Mouse (Mus musculus): ENCODE measurements around the gene Ccdc81. TPM values are rescaled to one million over a fixed set of nuclear protein-coding genes. Genes with fewer than 3 reads are reported as not detected.

Ccdc81 gene
- polyA plus RNA-seq, 1 experiment from 2014 or later = not detected

DNA sequence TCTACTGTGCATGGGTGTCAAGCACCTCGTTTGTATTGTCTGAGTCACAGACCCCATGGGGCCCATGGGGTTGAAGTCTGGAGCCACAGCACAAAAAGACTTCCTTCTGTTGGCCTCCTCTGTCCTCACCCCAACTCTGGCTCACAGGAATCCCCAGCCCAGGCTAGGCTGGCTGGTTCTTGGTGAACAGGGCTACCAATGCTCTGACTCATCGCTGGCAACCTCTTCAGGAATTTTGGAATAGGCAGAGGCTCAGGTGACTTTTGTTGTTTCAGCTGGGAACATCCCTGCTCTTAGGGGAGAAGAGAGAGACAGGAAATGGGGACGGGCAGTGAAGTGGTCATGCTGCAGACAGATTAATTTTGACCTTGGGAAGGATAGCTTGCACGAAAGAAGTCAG is 65.6 kb downstream of the Ccdc81 start:
- H3K4me2 ChIP-seq (ENCODE audit: low read length) = no peak overlapping the region
- no peak overlapping the region for H3K27ac ChIP-seq (ENCODE audit: low read depth)
- no peak for DNase-seq (ENCODE audit: low spot score)
- H3K9me3 ChIP-seq (ENCODE audit: control insufficient read depth, low read length) = no peaks in the 10 kb centered on the region
- no peaks in the 10 kb centered on the region for H3K27me3 ChIP-seq (replicated peaks; ENCODE audit: control insufficient read depth, insufficient read depth, low read length)
- no peaks in the 10 kb centered on the region for H3K4me1 ChIP-seq (replicated peaks; ENCODE audit: control insufficient read depth, insufficient read depth, low read length)
- ATAC-seq (replicated peaks; ENCODE audit: low FRiP score, low TSS enrichment, low read depth) = no peak
- H3K9ac ChIP-seq (ENCODE audit: low read length) = no peak overlapping the region
- 61% methylated on average over 4 of the region's 4 CpGs for WGBS
- no peaks in the 10 kb centered on the region for H3K36me3 ChIP-seq (ENCODE audit: control insufficient read depth, insufficient read depth, low read length)
- H3K4me3 ChIP-seq (ENCODE audit: low read depth, low read length) = no peak overlapping the region

DNA sequence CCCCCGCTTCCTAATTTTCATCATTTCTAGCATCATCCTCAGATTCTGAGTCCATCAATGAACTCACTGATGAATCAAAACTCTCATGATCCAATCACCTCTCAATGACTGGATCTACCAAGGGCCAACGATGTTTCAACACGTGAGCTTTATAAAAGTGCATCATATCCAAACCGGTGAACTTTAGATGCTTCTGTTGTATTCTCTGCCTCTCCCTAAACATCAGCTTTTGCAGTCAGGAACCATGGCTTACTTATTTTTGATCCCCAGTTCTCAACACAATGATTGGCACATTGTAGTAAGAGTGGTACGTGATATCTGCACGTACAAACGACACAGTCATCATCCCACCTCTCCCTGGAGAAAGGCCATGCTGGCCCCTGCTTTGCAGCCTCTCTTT is 66.8 kb downstream of the Ccdc81 start:
- Histone ChIP-seq H3K4me1 (replicated peaks; ENCODE audit: control insufficient read depth, insufficient read depth, low read length) (no peaks in the 10 kb centered on the region), H3K9ac (ENCODE audit: low read length) (no peak overlapping the region), H3K4me2 (ENCODE audit: low read length) (no peak overlapping the region), H3K9me3 (ENCODE audit: control insufficient read depth, low read length) (no peaks in the 10 kb centered on the region), H3K27me3 (replicated peaks; ENCODE audit: control insufficient read depth, insufficient read depth, low read length) (no peaks in the 10 kb centered on the region), H3K4me3 (ENCODE audit: low read depth, low read length) (no peak overlapping the region), H3K36me3 (ENCODE audit: control insufficient read depth, insufficient read depth, low read length) (no peaks in the 10 kb centered on the region), H3K27ac (ENCODE audit: low read depth) (no peak overlapping the region)
- no peak for ATAC-seq (replicated peaks; ENCODE audit: low FRiP score, low TSS enrichment, low read depth)
- WGBS = 93% methylated on average over 7 of the region's 7 CpGs
- DNase-seq (ENCODE audit: low spot score) = no peak

DNA sequence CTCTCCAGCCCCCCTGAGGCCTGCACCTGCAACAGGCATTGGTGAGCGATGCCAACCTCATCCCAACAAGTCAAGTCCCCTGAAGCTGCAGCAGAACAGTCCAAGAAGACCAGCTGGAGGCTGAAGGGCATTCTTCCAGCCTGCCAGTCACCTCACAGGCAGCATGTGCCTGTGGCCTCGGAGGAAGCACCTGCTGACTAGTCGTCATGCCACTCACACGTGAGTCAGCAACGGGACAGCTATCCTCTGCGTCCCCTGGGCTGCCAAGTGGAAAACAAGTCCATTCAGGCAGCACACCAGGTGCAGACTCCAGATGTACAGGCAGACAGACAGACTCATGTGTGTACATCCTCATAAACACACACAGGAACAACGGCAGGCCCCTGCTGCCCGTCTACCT is 67.9 kb downstream of the Ccdc81 start:
- H3K4me1 ChIP-seq (replicated peaks; ENCODE audit: control insufficient read depth, insufficient read depth, low read length) = no peaks in the 10 kb centered on the region
- no peak overlapping the region for H3K4me2 ChIP-seq (ENCODE audit: low read length)
- DNase-seq (ENCODE audit: low spot score) (no peak), ATAC-seq (replicated peaks; ENCODE audit: low FRiP score, low TSS enrichment, low read depth) (no peak)
- H3K9me3 ChIP-seq (ENCODE audit: control insufficient read depth, low read length) = no peaks in the 10 kb centered on the region
- H3K36me3 ChIP-seq (ENCODE audit: control insufficient read depth, insufficient read depth, low read length) = no peaks in the 10 kb centered on the region
- H3K9ac ChIP-seq (ENCODE audit: low read length) = no peak overlapping the region
- 74% methylated on average over 8 of the region's 8 CpGs for WGBS
- no peak overlapping the region for H3K4me3 ChIP-seq (ENCODE audit: low read depth, low read length)
- H3K27ac ChIP-seq (ENCODE audit: low read depth) = no peak overlapping the region
- no peaks in the 10 kb centered on the region for H3K27me3 ChIP-seq (replicated peaks; ENCODE audit: control insufficient read depth, insufficient read depth, low read length)

DNA sequence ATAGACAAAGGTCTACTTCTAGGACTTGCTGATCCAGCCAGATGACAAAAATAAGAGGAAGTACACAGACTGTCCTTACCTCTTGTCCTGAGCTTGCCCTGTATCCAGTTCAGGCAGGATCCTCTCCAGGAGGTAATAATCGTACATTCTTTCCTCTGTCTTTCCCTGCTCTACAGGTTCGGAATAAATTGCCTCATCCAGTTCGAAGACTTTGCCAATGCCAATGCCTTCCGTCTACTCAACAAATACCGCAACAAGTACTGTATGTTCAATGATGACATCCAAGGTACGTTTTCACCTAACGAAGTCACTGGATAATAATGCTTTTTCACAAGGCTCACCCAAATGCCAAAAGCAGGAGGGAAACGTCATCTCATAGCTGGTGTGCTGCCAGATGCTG is 69.9 kb downstream of the Ccdc81 start:
- no peak overlapping the region for H3K9ac ChIP-seq (ENCODE audit: low read length)
- no peak overlapping the region for H3K4me2 ChIP-seq (ENCODE audit: low read length)
- no peaks in the 10 kb centered on the region for H3K36me3 ChIP-seq (ENCODE audit: control insufficient read depth, insufficient read depth, low read length)
- no peak overlapping the region for H3K4me3 ChIP-seq (ENCODE audit: low read depth, low read length)
- DNase-seq (ENCODE audit: low spot score) = no peak
- 87% methylated on average over 8 of the region's 8 CpGs for WGBS
- H3K27me3 ChIP-seq (replicated peaks; ENCODE audit: control insufficient read depth, insufficient read depth, low read length) = no peaks in the 10 kb centered on the region
- no peaks in the 10 kb centered on the region for H3K9me3 ChIP-seq (ENCODE audit: control insufficient read depth, low read length)
- ATAC-seq (replicated peaks; ENCODE audit: low FRiP score, low TSS enrichment, low read depth) = no peak
- 0 out of 2 replicates have a peak, but pooled peaks cover 5% of the 10 kb centered on the region for H3K4me1 ChIP-seq (replicated peaks; ENCODE audit: control insufficient read depth, insufficient read depth, low read length)
- H3K27ac ChIP-seq (ENCODE audit: low read depth) = no peak overlapping the region

DNA sequence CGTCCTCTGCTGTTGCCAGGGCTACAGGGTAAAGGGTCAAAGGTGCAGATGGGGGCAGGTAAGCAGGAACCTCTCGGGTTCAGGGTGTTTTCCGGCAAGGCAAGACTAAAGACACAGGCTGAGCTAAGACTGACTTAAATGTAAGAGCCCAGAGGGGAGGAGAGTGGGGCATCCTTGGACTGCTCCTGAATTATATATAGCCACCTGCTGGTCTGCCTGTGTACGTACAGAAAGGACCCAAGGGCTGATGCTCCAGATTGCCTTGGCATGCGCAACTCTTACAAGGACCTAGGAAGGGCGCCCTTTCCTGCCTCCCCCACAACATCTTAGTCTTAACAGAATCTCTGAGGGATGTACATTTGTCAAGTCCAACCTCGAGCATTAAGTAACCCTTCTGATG is 74.2 kb downstream of the Ccdc81 start:
- ATAC-seq (replicated peaks; ENCODE audit: low FRiP score, low TSS enrichment, low read depth) = peak; percentile 50; the same call in 1 of the 2 replicates
- Histone ChIP-seq H3K4me2 (ENCODE audit: low read length) (no peak overlapping the region), H3K4me3 (ENCODE audit: low read depth, low read length) (no peak overlapping the region), H3K9ac (ENCODE audit: low read length) (no peak overlapping the region), H3K36me3 (ENCODE audit: control insufficient read depth, insufficient read depth, low read length) (no peaks in the 10 kb centered on the region), H3K27me3 (replicated peaks; ENCODE audit: control insufficient read depth, insufficient read depth, low read length) (no peaks in the 10 kb centered on the region), H3K4me1 (replicated peaks; ENCODE audit: control insufficient read depth, insufficient read depth, low read length) (0 out of 2 replicates have a peak, but pooled peaks cover 5% of the 10 kb centered on the region), H3K27ac (ENCODE audit: low read depth) (no peak overlapping the region), H3K9me3 (ENCODE audit: control insufficient read depth, low read length) (no peaks in the 10 kb centered on the region)
- 42% methylated on average over 7 of the region's 7 CpGs for WGBS
- DNase-seq (ENCODE audit: low spot score) = no peak

DNA sequence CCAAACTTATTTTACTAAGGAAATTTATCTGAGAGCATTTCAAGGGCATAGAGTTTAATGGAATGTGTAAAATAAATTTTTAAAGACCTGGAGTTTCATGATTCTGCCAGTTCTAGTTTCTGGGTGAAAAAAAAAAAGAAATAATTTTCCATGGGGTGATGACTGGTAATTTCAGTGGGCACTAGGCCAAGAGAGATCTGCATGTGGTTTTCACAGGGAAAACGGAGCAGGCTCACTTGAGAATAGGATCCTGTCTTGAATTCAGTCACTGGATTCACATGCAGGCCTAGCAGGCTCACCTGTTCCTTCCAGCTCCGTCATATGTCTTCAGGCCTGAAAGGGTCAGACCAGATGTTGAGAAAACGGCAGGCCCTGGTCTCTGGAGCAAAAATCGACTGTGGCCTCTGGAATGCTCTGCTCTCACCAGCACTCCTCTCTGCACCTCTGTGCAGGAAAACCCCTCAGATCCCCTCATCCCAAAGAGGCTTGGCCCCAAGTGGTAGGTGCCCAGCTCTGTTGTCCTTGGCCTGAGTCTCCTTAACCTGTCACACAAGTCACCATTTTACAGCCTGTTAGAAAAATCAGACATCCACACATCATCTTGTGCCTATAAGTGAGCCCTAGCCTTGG is 74.9 kb downstream of the Ccdc81 start:
- Histone ChIP-seq H3K4me3 (ENCODE audit: low read depth, low read length) (no peak overlapping the region), H3K4me1 (replicated peaks; ENCODE audit: control insufficient read depth, insufficient read depth, low read length) (0 out of 2 replicates have a peak, but pooled peaks cover 5% of the 10 kb centered on the region), H3K4me2 (ENCODE audit: low read length) (no peak overlapping the region), H3K9me3 (ENCODE audit: control insufficient read depth, low read length) (no peaks in the 10 kb centered on the region), H3K27ac (ENCODE audit: low read depth) (no peak overlapping the region), H3K27me3 (replicated peaks; ENCODE audit: control insufficient read depth, insufficient read depth, low read length) (no peaks in the 10 kb centered on the region), H3K9ac (ENCODE audit: low read length) (no peak overlapping the region), H3K36me3 (ENCODE audit: control insufficient read depth, insufficient read depth, low read length) (no peaks in the 10 kb centered on the region)
- DNase-seq (ENCODE audit: low spot score) = no peak
- 61% methylated on average over 4 of the region's 4 CpGs for WGBS
- ATAC-seq (replicated peaks; ENCODE audit: low FRiP score, low TSS enrichment, low read depth) = no peak

Other genes with a start within 250 kb of the Ccdc81 start
- gene Hikeshi, start 37.6 kb upstream of the Ccdc81 start, polyA plus RNA-seq (2014; fragmentation: Nextera tagmentation; extraction: Ambion mirVana) = 132 and 154 TPM in 2 replicates
- gene Eed, start 77.4 kb upstream of the Ccdc81 start, polyA plus RNA-seq (2014; fragmentation: Nextera tagmentation; extraction: Ambion mirVana) = 71.0 and 81.5 TPM in 2 replicates
- gene Picalm, start 226.6 kb upstream of the Ccdc81 start, polyA plus RNA-seq (2014; fragmentation: Nextera tagmentation; extraction: Ambion mirVana) = 43.6 and 46.6 TPM in 2 replicates

Measured in intestine, embryonic 14.5 days (tissue).